Mouse (Mus musculus): Measurements from ENCODE around the gene Ppdpf. TPM values are rescaled to one million over a fixed set of nuclear protein-coding genes. Genes with fewer than 3 reads are reported as not detected.
A peak's percentile ranks its signal among the peaks of the same experiment; 100 is the strongest.

The Ppdpf gene
- polyA plus RNA-seq (2015; fragmentation: Nextera tagmentation; extraction: Ambion mirVana) = 230 and 254 TPM in 2 replicates

DNA sequence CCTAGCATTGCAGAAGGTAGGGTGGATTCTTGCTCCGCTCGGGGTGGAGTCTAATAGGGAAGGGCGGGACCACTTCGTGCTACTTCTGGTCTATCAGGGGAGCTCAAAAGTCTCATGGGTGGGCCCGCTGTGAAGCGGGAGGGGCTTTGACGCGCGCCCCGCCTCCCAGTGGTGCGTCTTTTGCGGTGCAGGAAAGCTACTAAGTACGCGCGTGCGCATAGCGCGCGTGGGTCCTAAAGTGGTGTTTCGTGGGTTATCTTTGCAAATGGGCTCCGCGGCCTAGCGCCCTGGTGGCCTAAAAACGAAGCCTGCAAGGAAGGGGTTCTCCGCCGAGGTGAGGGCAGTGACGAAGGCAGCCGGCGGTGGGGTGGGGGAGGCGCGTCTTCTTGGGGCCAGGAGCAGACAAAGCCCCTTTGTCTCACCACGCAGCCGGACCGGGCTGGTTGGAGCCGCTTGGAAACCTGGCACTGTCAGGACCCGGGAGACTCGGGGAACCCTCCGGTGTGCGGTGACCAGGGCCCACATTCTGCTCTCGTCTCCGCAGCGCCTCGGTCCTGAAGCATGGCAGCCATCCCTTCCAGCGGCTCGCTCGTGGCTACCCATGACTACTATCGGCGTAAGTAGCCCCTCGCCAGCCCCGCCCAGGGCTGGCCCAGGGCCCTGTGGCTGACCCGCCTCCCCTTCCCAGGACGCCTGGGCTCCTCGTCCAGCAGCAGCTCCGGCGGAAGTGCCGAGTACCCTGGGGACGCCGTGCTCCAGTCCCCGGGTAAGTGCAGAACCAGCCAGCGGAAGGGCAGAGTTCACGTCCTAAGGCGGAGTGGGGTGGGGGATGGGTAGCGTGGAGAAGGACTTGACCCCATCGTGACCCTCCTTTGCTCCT, at the start of gene Ppdpf:
TSS of gene Ppdpf (plus strand) at position 127 of the 880 bp plus-strand sequence.
- under 1% methylated on average over 64 of the region's 64 CpGs for WGBS
- ATAC-seq (ENCODE audit: insufficient number of reproducible peaks, low FRiP score, low TSS enrichment, low read depth) = peak; percentile 93
- Histone ChIP-seq H3K9ac (peak within 1 kb of the TSS; percentile 75), H3K4me1 (peaks cover 14% of the 10 kb centered on the region), H3K36me3 (no peaks in the 10 kb centered on the region), H3K27ac (peak within 1 kb of the TSS; percentile 94), H3K4me3 (peak within 1 kb of the TSS; percentile 73), H3K4me2 (peak within 1 kb of the TSS; percentile 79), H3K9me3 (no peaks in the 10 kb centered on the region), H3K27me3 (no peaks in the 10 kb centered on the region)

DNA sequence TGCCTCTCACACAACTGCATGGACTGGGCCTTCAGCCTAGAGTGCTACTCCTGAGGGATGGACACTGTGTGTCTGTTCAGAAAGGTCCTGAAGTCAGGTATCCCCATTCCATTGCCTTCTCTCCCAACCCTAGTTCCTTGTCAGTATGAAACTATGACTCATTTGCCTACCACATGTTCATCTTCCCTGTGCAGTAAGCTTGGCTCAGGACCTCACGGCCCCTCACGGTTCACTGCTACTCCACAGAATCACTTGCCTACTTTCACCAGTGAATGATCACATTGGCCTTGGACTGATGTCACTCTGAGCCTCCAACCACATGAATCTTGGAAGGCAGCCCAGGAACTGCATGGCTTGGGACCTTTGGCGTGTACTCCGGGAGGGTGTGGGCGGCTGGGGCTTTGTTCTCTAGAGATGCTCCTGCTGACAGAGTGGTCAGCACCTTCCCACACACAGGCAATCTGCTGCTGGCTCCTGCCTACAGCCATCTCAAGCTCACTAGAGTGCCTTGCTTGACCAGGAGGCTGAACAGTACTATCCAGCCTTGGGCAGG, 47.3 kb upstream of the Ppdpf start:
- H3K4me1 ChIP-seq = peaks cover 6% of the 10 kb centered on the region
- no peak overlapping the region for H3K4me2 ChIP-seq
- H3K9me3 ChIP-seq = no peaks in the 10 kb centered on the region
- peaks cover 40% of the 10 kb centered on the region for H3K27me3 ChIP-seq
- H3K9ac ChIP-seq = no peak overlapping the region
- WGBS = 86% methylated on average over 5 of the region's 5 CpGs
- H3K36me3 ChIP-seq = no peaks in the 10 kb centered on the region
- no peak overlapping the region for H3K4me3 ChIP-seq
- no peak overlapping the region for H3K27ac ChIP-seq
- no peak for ATAC-seq (ENCODE audit: insufficient number of reproducible peaks, low FRiP score, low TSS enrichment, low read depth)

DNA sequence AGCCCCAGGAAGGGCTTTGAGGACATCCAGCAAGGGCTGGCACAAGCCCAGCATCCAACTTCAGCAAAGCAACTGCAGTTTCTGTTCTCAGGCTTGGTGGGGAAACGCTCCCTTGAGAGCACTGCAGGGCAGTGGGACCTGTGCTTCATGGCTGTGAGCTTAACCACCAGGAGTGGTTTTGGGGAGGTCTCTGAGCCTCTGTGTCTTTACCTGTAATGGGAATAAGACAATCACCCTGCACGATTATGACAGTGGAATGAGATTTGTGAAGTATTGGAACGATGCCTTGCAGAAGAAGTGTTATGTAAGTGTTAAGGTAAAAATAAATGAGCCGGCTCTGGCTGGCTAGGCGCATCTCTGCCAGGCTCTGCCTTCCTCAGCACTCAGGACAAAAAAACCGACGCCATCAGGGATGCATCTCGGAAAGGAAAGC, 44.3 kb upstream of the Ppdpf start:
- Histone ChIP-seq H3K36me3 (no peaks in the 10 kb centered on the region), H3K9me3 (no peaks in the 10 kb centered on the region), H3K4me3 (no peak overlapping the region), H3K27me3 (peaks cover 38% of the 10 kb centered on the region), H3K4me2 (no peak overlapping the region), H3K27ac (no peak overlapping the region), H3K4me1 (peaks cover 5% of the 10 kb centered on the region), H3K9ac (no peak overlapping the region)
- ATAC-seq (ENCODE audit: insufficient number of reproducible peaks, low FRiP score, low TSS enrichment, low read depth) = no peak
- WGBS = 64% methylated on average over 8 of the region's 8 CpGs

DNA sequence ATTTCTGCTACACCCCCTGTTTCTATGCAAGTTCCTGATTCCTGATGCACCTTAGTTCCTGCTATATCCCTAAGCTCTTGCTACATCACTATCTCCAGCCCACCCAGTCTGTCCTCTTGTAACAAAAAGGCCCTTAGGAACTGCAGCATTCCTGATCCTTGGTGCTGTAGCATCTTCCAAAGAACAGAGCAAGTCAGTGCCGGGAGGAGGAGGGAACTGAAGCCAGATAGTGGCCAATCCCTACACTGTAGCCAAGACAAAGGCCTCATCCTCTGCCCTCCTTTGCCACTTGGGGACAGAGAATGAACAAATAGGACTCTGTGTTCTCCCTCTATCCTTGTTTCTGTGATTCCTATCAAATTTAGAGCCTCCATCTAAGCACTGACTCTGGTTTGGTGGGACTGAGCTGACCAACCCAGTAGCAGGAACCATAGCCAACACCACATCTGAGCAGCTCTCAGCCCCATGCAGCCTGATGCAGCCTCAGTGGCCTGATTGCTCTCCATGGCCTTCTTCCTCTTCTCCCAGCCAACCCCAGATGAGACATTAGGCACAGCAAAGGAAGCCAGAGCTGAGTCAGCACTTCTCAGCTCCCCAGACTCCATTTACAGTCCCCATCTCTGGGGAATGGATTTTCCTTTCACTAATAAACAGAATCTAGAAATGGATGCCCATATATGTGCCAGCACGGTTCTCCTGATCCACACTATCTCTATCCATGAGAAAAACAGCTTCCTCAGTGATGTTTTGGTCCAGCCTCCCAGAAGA, 43.4 kb upstream of the Ppdpf start:
- Histone ChIP-seq H3K36me3 (no peaks in the 10 kb centered on the region), H3K4me2 (no peak overlapping the region), H3K27me3 (peaks cover 40% of the 10 kb centered on the region), H3K4me3 (no peak overlapping the region), H3K27ac (no peak overlapping the region), H3K9me3 (no peaks in the 10 kb centered on the region), H3K4me1 (peaks cover 13% of the 10 kb centered on the region), H3K9ac (no peak overlapping the region)
- no peak for ATAC-seq (ENCODE audit: insufficient number of reproducible peaks, low FRiP score, low TSS enrichment, low read depth)
- 72% methylated on average over 2 of the region's 2 CpGs for WGBS

DNA sequence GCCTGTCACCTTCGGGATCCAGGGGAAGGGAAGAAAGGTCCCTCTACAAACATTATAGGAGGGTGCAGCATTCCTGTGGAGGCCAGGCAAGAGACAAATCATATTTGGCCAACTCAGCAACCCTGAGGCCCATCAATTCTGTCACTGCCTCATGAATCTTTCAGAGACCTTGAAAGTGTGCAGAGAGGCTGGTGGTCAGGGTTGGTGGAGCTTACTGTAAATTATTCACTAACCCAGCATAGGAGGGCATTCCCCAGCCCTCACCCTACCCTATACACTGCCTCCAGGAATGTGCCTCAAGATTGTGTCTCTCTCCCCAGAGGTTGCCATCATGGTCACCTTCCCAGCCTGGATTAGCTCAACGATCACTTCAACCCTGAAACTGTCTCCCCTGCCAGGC, 42.4 kb upstream of the Ppdpf start:
- no peak overlapping the region for H3K4me2 ChIP-seq
- WGBS = 91% methylated on average over 2 of the region's 2 CpGs
- peaks cover 50% of the 10 kb centered on the region for H3K27me3 ChIP-seq
- no peaks in the 10 kb centered on the region for H3K36me3 ChIP-seq
- H3K4me1 ChIP-seq = peaks cover 13% of the 10 kb centered on the region
- H3K4me3 ChIP-seq = no peak overlapping the region
- ATAC-seq (ENCODE audit: insufficient number of reproducible peaks, low FRiP score, low TSS enrichment, low read depth) = no peak
- H3K9ac ChIP-seq = no peak overlapping the region
- H3K27ac ChIP-seq = no peak overlapping the region
- H3K9me3 ChIP-seq = no peaks in the 10 kb centered on the region

DNA sequence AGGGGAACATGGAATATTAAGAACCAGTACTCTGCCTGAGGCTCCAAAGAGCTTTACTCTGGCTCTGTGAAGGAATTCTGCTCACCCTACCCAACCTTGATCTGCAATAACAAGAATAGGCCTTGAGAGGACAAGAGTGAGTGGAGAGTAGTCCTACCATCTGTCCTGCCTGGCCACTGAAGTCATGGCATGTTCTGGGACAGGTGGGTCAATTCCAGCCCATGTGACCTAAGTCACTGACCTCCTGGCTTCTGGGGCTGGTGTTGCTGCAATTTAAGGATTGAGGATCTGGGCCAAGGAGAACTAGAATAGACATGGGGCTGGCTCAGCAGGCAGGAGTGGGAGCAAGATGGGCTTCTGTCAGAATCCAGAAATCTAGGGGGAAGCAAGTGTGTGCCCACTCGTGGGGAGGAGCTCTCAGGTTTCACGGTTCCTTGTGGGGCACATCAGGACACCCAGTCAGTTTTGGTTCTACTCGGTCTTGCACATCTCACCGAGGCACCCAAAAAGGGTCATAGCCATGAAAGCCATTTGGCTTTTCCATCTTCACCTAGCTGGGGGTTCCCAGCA, 40.0 kb upstream of the Ppdpf start:
- Histone ChIP-seq H3K9me3 (no peaks in the 10 kb centered on the region), H3K27ac (no peak overlapping the region), H3K36me3 (no peaks in the 10 kb centered on the region), H3K9ac (no peak overlapping the region), H3K4me3 (peak overlapping the region; percentile 44), H3K27me3 (peaks cover 73% of the 10 kb centered on the region), H3K4me2 (peak overlapping the region; percentile 93; the same call in 1 of the 2 replicates), H3K4me1 (peaks cover 13% of the 10 kb centered on the region)
- 51% methylated on average over 4 of the region's 4 CpGs for WGBS
- ATAC-seq (ENCODE audit: insufficient number of reproducible peaks, low FRiP score, low TSS enrichment, low read depth) = no peak

DNA sequence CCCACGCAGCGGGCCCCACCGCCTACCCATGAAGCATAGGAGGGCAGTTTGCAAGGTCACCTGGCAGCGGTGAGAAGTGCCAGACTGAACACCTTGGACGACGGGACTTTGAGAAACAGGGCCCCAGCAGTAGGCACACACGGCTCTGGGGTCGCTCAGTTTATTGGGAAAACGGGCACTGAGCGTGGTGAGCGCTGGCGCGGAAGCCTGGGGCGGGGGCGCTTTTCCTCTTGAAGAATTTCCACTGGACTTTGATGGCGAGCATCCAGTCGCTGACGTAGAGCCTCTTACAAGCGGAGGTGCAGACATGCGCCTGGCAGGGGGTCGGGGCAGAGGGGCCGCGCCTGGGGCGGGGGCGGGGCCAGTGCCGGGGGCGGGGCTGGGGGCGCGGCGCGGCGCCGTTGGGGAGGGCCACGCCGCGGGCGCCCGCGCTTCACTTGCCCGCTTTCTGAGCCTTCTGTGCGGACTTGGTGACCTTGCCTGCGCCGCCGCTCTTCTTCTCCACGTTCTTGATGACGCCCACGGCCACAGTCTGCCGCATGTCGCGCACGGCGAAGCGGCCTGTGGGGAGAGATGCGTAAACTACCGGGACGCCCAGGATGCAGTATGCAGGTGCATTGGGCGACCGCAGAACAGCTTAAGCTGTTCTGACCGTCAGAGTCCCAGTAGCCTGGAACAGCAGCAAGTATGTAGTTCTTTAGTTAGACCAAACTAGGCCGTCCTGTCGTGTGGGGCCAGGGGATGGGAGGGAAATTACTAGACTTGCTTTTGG, 39.3 kb upstream of the Ppdpf start:
- Histone ChIP-seq H3K27ac (no peak overlapping the region), H3K4me3 (peak overlapping the region; percentile 44), H3K36me3 (no peaks in the 10 kb centered on the region), H3K9ac (no peak overlapping the region), H3K4me2 (peak overlapping the region; percentile 93), H3K4me1 (peaks cover 13% of the 10 kb centered on the region), H3K9me3 (no peaks in the 10 kb centered on the region), H3K27me3 (peaks cover 76% of the 10 kb centered on the region)
- ATAC-seq (ENCODE audit: insufficient number of reproducible peaks, low FRiP score, low TSS enrichment, low read depth) = no peak
- WGBS = under 1% methylated on average over 60 of the region's 61 CpGs

DNA sequence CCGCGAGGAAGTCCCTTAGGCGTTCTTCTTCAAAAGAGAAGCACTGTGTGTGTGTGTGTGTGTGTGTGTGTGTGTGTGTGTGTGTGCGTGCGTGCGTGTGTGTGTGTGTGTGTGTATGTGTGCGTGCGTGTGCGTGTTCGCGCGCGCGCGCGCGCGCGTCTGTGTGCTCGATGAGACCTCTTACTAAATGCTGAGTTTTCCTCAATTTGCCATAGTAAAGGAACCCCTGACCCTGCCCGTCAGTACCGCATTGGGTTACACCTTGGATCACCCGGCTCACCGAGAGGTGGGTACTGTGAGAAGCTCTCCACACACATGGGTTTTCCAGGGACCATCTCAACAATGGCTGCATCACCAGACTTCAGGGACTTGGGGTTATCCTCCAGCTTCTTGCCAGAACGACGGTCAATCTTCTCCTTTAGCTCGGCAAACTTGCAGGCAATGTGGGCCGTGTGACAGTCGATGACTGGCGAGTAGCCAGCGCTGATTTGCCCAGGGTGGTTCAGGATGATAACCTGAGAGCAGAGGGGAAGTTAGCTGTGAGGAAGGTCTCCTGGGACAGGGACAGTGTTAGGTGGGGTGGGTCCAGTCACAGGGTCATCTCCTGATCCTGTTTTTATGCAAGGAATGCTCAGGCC, 38.6 kb upstream of the Ppdpf start:
- Histone ChIP-seq H3K9ac (no peak overlapping the region), H3K27me3 (peaks cover 77% of the 10 kb centered on the region), H3K4me2 (peak overlapping the region; percentile 93), H3K4me3 (peak overlapping the region; percentile 44), H3K36me3 (no peaks in the 10 kb centered on the region), H3K27ac (no peak overlapping the region), H3K9me3 (no peaks in the 10 kb centered on the region), H3K4me1 (peaks cover 13% of the 10 kb centered on the region)
- WGBS = 14% methylated on average over 31 of the region's 31 CpGs
- ATAC-seq (ENCODE audit: insufficient number of reproducible peaks, low FRiP score, low TSS enrichment, low read depth) = no peak

DNA sequence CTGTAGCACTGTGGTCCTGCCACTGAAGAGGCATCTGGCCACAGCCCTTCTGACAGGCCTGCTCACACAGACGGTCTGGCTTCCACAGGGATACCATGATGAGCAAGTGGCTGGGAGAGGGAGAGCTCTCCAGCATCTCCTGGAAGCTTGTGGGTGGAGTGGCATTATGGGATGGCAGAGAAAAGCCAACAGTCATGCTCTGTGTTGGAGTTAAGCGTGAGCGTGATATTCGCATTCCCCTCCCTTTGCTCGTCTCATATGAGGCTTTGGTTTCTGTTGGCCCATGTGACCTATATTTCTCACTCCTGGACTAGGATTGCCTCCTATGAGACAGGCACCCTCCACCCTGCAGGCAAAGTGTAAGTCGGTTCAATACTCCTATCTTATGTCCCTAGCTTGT, 36.8 kb upstream of the Ppdpf start:
- no peak overlapping the region for H3K4me3 ChIP-seq
- peaks cover 84% of the 10 kb centered on the region for H3K27me3 ChIP-seq
- no peak overlapping the region for H3K4me2 ChIP-seq
- no peak overlapping the region for H3K27ac ChIP-seq
- H3K9me3 ChIP-seq = no peaks in the 10 kb centered on the region
- peaks cover 13% of the 10 kb centered on the region for H3K4me1 ChIP-seq
- H3K9ac ChIP-seq = no peak overlapping the region
- no peak for ATAC-seq (ENCODE audit: insufficient number of reproducible peaks, low FRiP score, low TSS enrichment, low read depth)
- H3K36me3 ChIP-seq = no peaks in the 10 kb centered on the region
- WGBS = 68% methylated on average over 6 of the region's 6 CpGs

DNA sequence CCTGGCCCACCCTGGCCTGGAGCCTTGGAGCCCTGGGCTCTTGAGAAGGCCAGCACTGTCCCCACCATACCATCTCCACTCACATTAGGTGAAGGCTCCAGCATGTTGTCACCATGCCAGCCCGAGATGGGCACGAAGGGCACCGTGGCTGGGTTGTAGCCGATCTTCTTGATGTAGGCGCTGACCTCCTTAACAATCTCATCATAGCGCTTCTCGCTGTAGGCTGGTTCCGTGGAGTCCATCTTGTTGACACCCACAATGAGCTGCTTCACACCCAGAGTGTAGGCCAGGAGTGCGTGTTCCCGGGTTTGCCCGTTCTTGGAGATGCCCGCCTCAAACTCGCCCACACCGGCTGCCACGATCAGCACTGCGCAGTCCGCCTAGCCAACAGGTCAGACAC, 34.3 kb upstream of the Ppdpf start:
- Histone ChIP-seq H3K27me3 (peaks cover 88% of the 10 kb centered on the region), H3K4me3 (no peak overlapping the region), H3K9ac (no peak overlapping the region), H3K27ac (no peak overlapping the region), H3K4me2 (no peak overlapping the region), H3K4me1 (peaks cover 14% of the 10 kb centered on the region), H3K9me3 (no peaks in the 10 kb centered on the region), H3K36me3 (no peaks in the 10 kb centered on the region)
- WGBS = 93% methylated on average over 17 of the region's 17 CpGs
- ATAC-seq (ENCODE audit: insufficient number of reproducible peaks, low FRiP score, low TSS enrichment, low read depth) = no peak

DNA sequence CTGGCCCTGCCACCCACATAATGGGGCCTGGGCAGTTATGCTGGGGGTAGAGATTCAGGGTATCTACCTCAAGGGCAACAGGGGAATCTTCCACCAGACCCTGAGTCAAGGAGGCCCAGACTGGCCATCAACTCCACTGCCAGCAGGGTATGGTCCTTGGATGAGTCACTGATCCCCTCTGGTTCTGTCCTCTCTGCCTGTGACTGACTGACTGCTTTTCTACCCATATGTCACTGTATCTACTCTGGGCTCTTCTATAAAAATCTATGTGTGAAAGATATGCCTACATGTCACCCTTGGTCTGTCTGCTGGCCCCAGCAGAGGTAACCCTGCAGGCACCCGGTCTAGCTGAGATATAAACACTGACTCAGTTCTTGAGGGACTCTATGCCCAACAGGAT, 33.9 kb upstream of the Ppdpf start:
- 61% methylated on average over 1 of the region's 1 CpGs for WGBS
- Histone ChIP-seq H3K27me3 (peaks cover 88% of the 10 kb centered on the region), H3K9ac (no peak overlapping the region), H3K9me3 (no peaks in the 10 kb centered on the region), H3K27ac (no peak overlapping the region), H3K36me3 (no peaks in the 10 kb centered on the region), H3K4me3 (no peak overlapping the region), H3K4me1 (peaks cover 10% of the 10 kb centered on the region), H3K4me2 (no peak overlapping the region)
- ATAC-seq (ENCODE audit: insufficient number of reproducible peaks, low FRiP score, low TSS enrichment, low read depth) = no peak

Data from limb, embryonic 15.5 days (tissue).